Mouse (Mus musculus): ENCODE results near the gene Nop16. TPM values are rescaled to one million over a fixed set of nuclear protein-coding genes. Genes with fewer than 3 reads are reported as not detected.

Gene Nop16
- polyA plus RNA-seq, 1 experiment from 2014 or later, result 106 TPM

- Histone ChIP-seq H3K27me3 (ENCODE audit: insufficient read depth, low read length) (no peaks in the 10 kb centered on the region), H3K9me3 (ENCODE audit: low read length) (no peaks in the 10 kb centered on the region), H3K4me2 (replicated peaks; ENCODE audit: low read depth, low read length) (peak within 1 kb of the TSS; percentile 84), H3K27ac (ENCODE audit: low read length) (peak within 1 kb of the TSS; percentile 63), H3K4me1 (ENCODE audit: insufficient read depth, low read length) (peaks cover 21% of the 10 kb centered on the region), H3K36me3 (ENCODE audit: insufficient read depth, low read length) (0 out of 2 replicates have a peak, but pooled peaks cover 3% of the 10 kb centered on the region), H3K9ac (replicated peaks; ENCODE audit: low read length) (peak within 1 kb of the TSS; percentile 80), H3K4me3 (ENCODE audit: low read length) (peak within 1 kb of the TSS; percentile 74)
- ATAC-seq (ENCODE audit: low FRiP score, low TSS enrichment), result peak; percentile 79
- WGBS, result under 1% methylated on average over 63 of the region's 66 CpGs
Measured at GRCm38 (mm10) chr13:54610972-54611754, 21.3 kb upstream of the Nop16 start, which contains the start of gene Cltb. Gene Cltb, minus strand, starts transcription at chr13:54611344.

DNA sequence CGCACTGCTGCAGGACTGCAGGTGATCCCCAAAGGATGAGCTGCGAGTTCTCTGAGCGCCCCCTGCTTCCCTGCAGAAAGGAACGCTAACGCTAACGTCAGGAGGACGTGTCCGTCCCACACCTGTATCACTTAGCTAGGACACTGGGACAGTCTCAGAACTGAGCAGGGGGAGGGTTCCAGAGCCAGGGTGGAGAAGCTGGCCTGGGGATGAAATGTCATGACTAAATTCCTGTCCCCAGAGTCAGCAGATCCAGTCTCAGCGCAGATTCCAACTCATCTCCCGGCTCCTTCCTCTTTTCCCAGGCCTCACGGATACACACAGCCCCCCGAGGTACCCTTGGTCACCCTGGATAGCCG, 20.7 kb upstream of the Nop16 start:
- Histone ChIP-seq H3K4me1 (ENCODE audit: insufficient read depth, low read length) (peaks cover 21% of the 10 kb centered on the region), H3K27ac (ENCODE audit: low read length) (0 out of 2 replicates have a peak overlapping the region, but pooled peaks have one; percentile 63), H3K27me3 (ENCODE audit: insufficient read depth, low read length) (no peaks in the 10 kb centered on the region), H3K4me2 (replicated peaks; ENCODE audit: low read depth, low read length) (peak overlapping the region; percentile 84), H3K9me3 (ENCODE audit: low read length) (no peaks in the 10 kb centered on the region), H3K36me3 (ENCODE audit: insufficient read depth, low read length) (0 out of 2 replicates have a peak, but pooled peaks cover 3% of the 10 kb centered on the region), H3K9ac (replicated peaks; ENCODE audit: low read length) (peak overlapping the region; percentile 80), H3K4me3 (ENCODE audit: low read length) (peak overlapping the region; percentile 74)
- WGBS, result 11% methylated on average over 13 of the region's 13 CpGs
- ATAC-seq (ENCODE audit: low FRiP score, low TSS enrichment), result no peak

- 41% methylated on average over 1 of the region's 1 CpGs for WGBS
- no peak for ATAC-seq (ENCODE audit: low FRiP score, low TSS enrichment)
- Histone ChIP-seq H3K27me3 (ENCODE audit: insufficient read depth, low read length) (no peaks in the 10 kb centered on the region), H3K9ac (replicated peaks; ENCODE audit: low read length) (no peak overlapping the region), H3K36me3 (ENCODE audit: insufficient read depth, low read length) (peaks cover 10% of the 10 kb centered on the region; the same call in 1 of the 2 replicates), H3K9me3 (ENCODE audit: low read length) (no peaks in the 10 kb centered on the region), H3K4me3 (ENCODE audit: low read length) (no peak overlapping the region), H3K4me2 (replicated peaks; ENCODE audit: low read depth, low read length) (no peak overlapping the region), H3K4me1 (ENCODE audit: insufficient read depth, low read length) (peaks cover 21% of the 10 kb centered on the region), H3K27ac (ENCODE audit: low read length) (no peak overlapping the region)
Measured at GRCm38 (mm10) chr13:54609301-54609700, 19.4 kb upstream of the Nop16 start.

GRCm38 (mm10) chr13:54608666-54609065, 18.8 kb upstream of the Nop16 start:
- no peak overlapping the region for H3K4me2 ChIP-seq (replicated peaks; ENCODE audit: low read depth, low read length)
- H3K27ac ChIP-seq (ENCODE audit: low read length), result no peak overlapping the region
- H3K9ac ChIP-seq (replicated peaks; ENCODE audit: low read length), result no peak overlapping the region
- no peak for ATAC-seq (ENCODE audit: low FRiP score, low TSS enrichment)
- H3K4me1 ChIP-seq (ENCODE audit: insufficient read depth, low read length), result peaks cover 21% of the 10 kb centered on the region
- H3K4me3 ChIP-seq (ENCODE audit: low read length), result no peak overlapping the region
- no peaks in the 10 kb centered on the region for H3K27me3 ChIP-seq (ENCODE audit: insufficient read depth, low read length)
- peaks cover 14% of the 10 kb centered on the region; the same call in 1 of the 2 replicates for H3K36me3 ChIP-seq (ENCODE audit: insufficient read depth, low read length)
- WGBS, result 50% methylated on average over 8 of the region's 8 CpGs
- H3K9me3 ChIP-seq (ENCODE audit: low read length), result no peaks in the 10 kb centered on the region

DNA sequence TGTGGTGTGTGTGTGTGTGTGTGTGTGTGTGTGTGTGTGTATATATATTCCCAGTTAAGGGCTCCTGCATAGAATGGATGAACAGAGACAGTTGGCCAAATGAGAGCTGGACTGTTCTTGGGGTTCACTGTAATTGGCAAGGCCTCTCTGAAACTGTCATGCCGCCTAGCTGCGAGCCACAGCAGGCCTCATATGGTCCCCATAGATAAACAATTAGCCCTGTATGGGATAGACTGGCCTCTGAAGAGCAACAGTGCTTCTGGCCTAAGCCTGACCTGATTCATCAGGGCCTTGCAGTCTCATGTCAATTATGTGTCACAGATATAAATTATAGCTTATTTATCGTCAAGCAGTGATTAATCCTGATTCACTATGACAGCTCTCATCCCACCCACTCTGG, 18.1 kb upstream of the Nop16 start:
- H3K4me3 ChIP-seq (ENCODE audit: low read length), result no peak overlapping the region
- ATAC-seq (ENCODE audit: low FRiP score, low TSS enrichment), result no peak
- WGBS, result 71% methylated on average over 3 of the region's 3 CpGs
- H3K4me2 ChIP-seq (replicated peaks; ENCODE audit: low read depth, low read length), result no peak overlapping the region
- peaks cover 21% of the 10 kb centered on the region for H3K4me1 ChIP-seq (ENCODE audit: insufficient read depth, low read length)
- no peak overlapping the region for H3K9ac ChIP-seq (replicated peaks; ENCODE audit: low read length)
- H3K27me3 ChIP-seq (ENCODE audit: insufficient read depth, low read length), result no peaks in the 10 kb centered on the region
- H3K9me3 ChIP-seq (ENCODE audit: low read length), result no peaks in the 10 kb centered on the region
- peaks cover 14% of the 10 kb centered on the region; the same call in 1 of the 2 replicates for H3K36me3 ChIP-seq (ENCODE audit: insufficient read depth, low read length)
- H3K27ac ChIP-seq (ENCODE audit: low read length), result no peak overlapping the region

GRCm38 (mm10) chr13:54607204-54607603, 17.3 kb upstream of the Nop16 start:
- Histone ChIP-seq H3K4me3 (ENCODE audit: low read length) (no peak overlapping the region), H3K9ac (replicated peaks; ENCODE audit: low read length) (no peak overlapping the region), H3K27me3 (ENCODE audit: insufficient read depth, low read length) (no peaks in the 10 kb centered on the region), H3K4me1 (ENCODE audit: insufficient read depth, low read length) (peaks cover 21% of the 10 kb centered on the region), H3K36me3 (ENCODE audit: insufficient read depth, low read length) (peaks cover 14% of the 10 kb centered on the region; the same call in 1 of the 2 replicates), H3K27ac (ENCODE audit: low read length) (no peak overlapping the region), H3K4me2 (replicated peaks; ENCODE audit: low read depth, low read length) (no peak overlapping the region), H3K9me3 (ENCODE audit: low read length) (no peaks in the 10 kb centered on the region)
- 68% methylated on average over 5 of the region's 5 CpGs for WGBS
- no peak for ATAC-seq (ENCODE audit: low FRiP score, low TSS enrichment)

- no peak overlapping the region for H3K27ac ChIP-seq (ENCODE audit: low read length)
- ATAC-seq (ENCODE audit: low FRiP score, low TSS enrichment), result no peak
Measured at GRCm38 (mm10) chr13:54605426-54605825, 15.5 kb upstream of the Nop16 start.

DNA sequence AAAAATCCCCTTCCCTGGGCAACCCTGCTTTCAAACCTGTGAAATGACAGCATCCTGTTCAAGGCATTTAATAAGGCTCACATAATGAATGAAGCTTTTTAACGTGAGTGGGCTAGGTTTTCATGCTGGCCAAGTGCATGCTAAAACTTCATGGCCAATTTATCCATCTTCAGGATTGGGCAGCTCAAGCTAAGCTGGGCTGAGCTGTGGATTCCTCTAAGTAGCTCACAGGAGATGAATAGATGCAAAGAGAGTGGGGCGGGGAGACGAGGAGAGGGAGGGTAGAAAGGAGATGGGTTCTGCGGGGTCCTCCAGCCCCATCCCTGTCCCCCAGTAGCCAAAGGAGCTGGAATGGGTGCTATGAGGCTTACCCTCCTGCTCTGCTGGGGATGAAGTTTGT, 14.3 kb upstream of the Nop16 start:
- no peak overlapping the region for H3K27ac ChIP-seq (ENCODE audit: low read length)
- H3K4me2 ChIP-seq (replicated peaks; ENCODE audit: low read depth, low read length), result no peak overlapping the region
- H3K9ac ChIP-seq (replicated peaks; ENCODE audit: low read length), result no peak overlapping the region
- no peak for ATAC-seq (ENCODE audit: low FRiP score, low TSS enrichment)
- no peaks in the 10 kb centered on the region for H3K9me3 ChIP-seq (ENCODE audit: low read length)
- H3K4me3 ChIP-seq (ENCODE audit: low read length), result no peak overlapping the region
- peaks cover 5% of the 10 kb centered on the region for H3K4me1 ChIP-seq (ENCODE audit: insufficient read depth, low read length)
- WGBS, result 71% methylated on average over 4 of the region's 4 CpGs
- no peaks in the 10 kb centered on the region for H3K27me3 ChIP-seq (ENCODE audit: insufficient read depth, low read length)
- H3K36me3 ChIP-seq (ENCODE audit: insufficient read depth, low read length), result peaks cover 21% of the 10 kb centered on the region; the same call in 1 of the 2 replicates

More at GRCm38 (mm10) chr13:54605426-54605825, 15.5 kb upstream of the Nop16 start:
- 74% methylated on average over 5 of the region's 5 CpGs for WGBS
- H3K4me2 ChIP-seq (replicated peaks; ENCODE audit: low read depth, low read length), result no peak overlapping the region
- H3K36me3 ChIP-seq (ENCODE audit: insufficient read depth, low read length), result peaks cover 17% of the 10 kb centered on the region; the same call in 1 of the 2 replicates
- H3K9ac ChIP-seq (replicated peaks; ENCODE audit: low read length), result no peak overlapping the region
- peaks cover 14% of the 10 kb centered on the region for H3K4me1 ChIP-seq (ENCODE audit: insufficient read depth, low read length)
- H3K9me3 ChIP-seq (ENCODE audit: low read length), result no peaks in the 10 kb centered on the region
- H3K4me3 ChIP-seq (ENCODE audit: low read length), result no peak overlapping the region
- H3K27me3 ChIP-seq (ENCODE audit: insufficient read depth, low read length), result no peaks in the 10 kb centered on the region

DNA sequence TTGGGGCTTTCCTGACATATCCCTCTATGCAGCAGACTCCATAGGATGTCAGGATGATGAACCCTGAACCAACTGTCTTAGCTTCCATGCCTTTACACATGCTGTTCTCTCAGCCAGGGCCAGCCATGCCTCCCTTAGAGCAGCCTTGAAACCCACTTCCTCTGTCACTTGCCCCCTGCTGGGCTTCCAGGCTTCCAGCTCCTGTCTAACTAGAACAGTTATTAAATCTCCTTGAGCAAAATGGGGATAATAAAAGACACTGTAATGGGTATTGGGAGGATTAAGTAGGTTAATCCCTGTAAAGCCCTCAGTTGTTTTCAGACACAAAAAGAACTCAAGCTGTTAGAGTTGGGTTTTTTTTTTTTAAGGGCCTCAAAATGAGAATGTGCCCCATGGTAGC, 13.6 kb upstream of the Nop16 start:
- no peak overlapping the region for H3K4me2 ChIP-seq (replicated peaks; ENCODE audit: low read depth, low read length)

DNA sequence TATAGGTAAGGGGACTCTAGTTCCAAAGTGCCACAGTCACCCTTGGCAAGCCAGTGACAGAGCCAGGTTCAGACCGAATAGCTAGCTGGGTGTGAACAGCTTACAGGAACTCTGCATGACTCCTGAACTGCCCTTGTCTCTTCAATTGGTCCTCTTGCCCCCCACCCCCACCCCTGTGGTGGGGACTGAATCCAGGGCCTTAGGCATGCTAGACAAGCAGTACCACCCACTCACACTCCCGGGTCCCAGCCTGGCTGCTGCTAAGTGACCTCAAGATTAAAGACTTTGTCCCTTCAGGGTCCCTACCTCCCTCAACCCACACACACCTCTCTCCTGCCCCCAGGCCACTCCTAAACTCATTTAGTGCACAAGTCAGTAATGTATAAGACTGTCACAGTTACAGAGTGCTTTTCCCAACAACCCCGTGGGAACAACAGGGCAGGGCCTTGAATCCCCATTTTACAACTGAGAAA, 12.8 kb upstream of the Nop16 start:
- H3K9ac ChIP-seq (replicated peaks; ENCODE audit: low read length), result no peak overlapping the region; the same call in 1 of the 2 replicates
- H3K4me1 ChIP-seq (ENCODE audit: insufficient read depth, low read length), result no peaks in the 10 kb centered on the region
- H3K36me3 ChIP-seq (ENCODE audit: insufficient read depth, low read length), result peaks cover 28% of the 10 kb centered on the region; the same call in 1 of the 2 replicates
- WGBS, result 16% methylated on average over 3 of the region's 3 CpGs
- no peak overlapping the region for H3K4me3 ChIP-seq (ENCODE audit: low read length)
- no peak for ATAC-seq (ENCODE audit: low FRiP score, low TSS enrichment)
- H3K9me3 ChIP-seq (ENCODE audit: low read length), result no peaks in the 10 kb centered on the region
- no peak overlapping the region for H3K4me2 ChIP-seq (replicated peaks; ENCODE audit: low read depth, low read length)
- no peak overlapping the region for H3K27ac ChIP-seq (ENCODE audit: low read length)
- no peaks in the 10 kb centered on the region for H3K27me3 ChIP-seq (ENCODE audit: insufficient read depth, low read length)

More for the DNA sequence above, 13.6 kb upstream of the Nop16 start:
- no peak for ATAC-seq (ENCODE audit: low FRiP score, low TSS enrichment)
- no peaks in the 10 kb centered on the region for H3K4me1 ChIP-seq (ENCODE audit: insufficient read depth, low read length)
- no peak overlapping the region for H3K4me3 ChIP-seq (ENCODE audit: low read length)
- H3K9me3 ChIP-seq (ENCODE audit: low read length), result no peaks in the 10 kb centered on the region
- no peaks in the 10 kb centered on the region for H3K27me3 ChIP-seq (ENCODE audit: insufficient read depth, low read length)
- H3K9ac ChIP-seq (replicated peaks; ENCODE audit: low read length), result no peak overlapping the region
- peaks cover 24% of the 10 kb centered on the region; the same call in 1 of the 2 replicates for H3K36me3 ChIP-seq (ENCODE audit: insufficient read depth, low read length)
- H3K27ac ChIP-seq (ENCODE audit: low read length), result no peak overlapping the region

Measured in kidney, embryonic 16.5 days (tissue).